Comparison of ENCODE assay signal across 8 mouse cellular contexts in genomic region chr1:172204033-172204813, GRCm38 (mm10). TPM values are rescaled to one million over a fixed set of nuclear protein-coding genes. Genes with fewer than 3 reads are reported as not detected.
DNase-seq lines count a peak whose midpoint lies in the region; ATAC-seq and TF ChIP-seq lines count a peak whose summit lies in the region.

No protein-coding gene starts in this region.

- H3K9me3 ChIP-seq in kidney, postnatal 0 days (replicated peaks; ENCODE audit: low read length): no peaks in the 10 kb centered on the region
- no peaks in the 10 kb centered on the region for H3K9me3 ChIP-seq in embryonic facial prominence, embryonic 11.5 days (replicated peaks; ENCODE audit: control insufficient read depth, low read length)
- H3K9me3 ChIP-seq in hindbrain, embryonic 16.5 days (ENCODE audit: control insufficient read depth, low read length): no peaks in the 10 kb centered on the region
- no peaks in the 10 kb centered on the region for H3K9me3 ChIP-seq in neural tube, embryonic 13.5 days

- peaks cover 53% of the 10 kb centered on the region for H3K4me1 ChIP-seq in kidney, postnatal 0 days (replicated peaks; ENCODE audit: insufficient read depth, low read length)
- H3K4me1 ChIP-seq in embryonic facial prominence, embryonic 11.5 days (ENCODE audit: control insufficient read depth, insufficient read depth, low read length): peaks cover 10% of the 10 kb centered on the region
- peaks cover 68% of the 10 kb centered on the region for H3K4me1 ChIP-seq in hindbrain, embryonic 16.5 days (ENCODE audit: control insufficient read depth, insufficient read depth, low read depth, low read length)
- peaks cover 80% of the 10 kb centered on the region for H3K4me1 ChIP-seq in neural tube, embryonic 13.5 days (replicated peaks)

- H3K36me3 ChIP-seq in kidney, postnatal 0 days (ENCODE audit: insufficient read depth, low read length): peaks cover 11% of the 10 kb centered on the region; the same call in 1 of the 2 replicates
- H3K36me3 ChIP-seq in embryonic facial prominence, embryonic 11.5 days (replicated peaks; ENCODE audit: control insufficient read depth, insufficient read depth, low read depth, low read length): 0 out of 2 replicates have a peak, but pooled peaks cover 1% of the 10 kb centered on the region
- H3K36me3 ChIP-seq in hindbrain, embryonic 16.5 days (ENCODE audit: control insufficient read depth, insufficient read depth, low read length): peaks cover 11% of the 10 kb centered on the region
- peaks cover 13% of the 10 kb centered on the region for H3K36me3 ChIP-seq in neural tube, embryonic 13.5 days

- WGBS in kidney, postnatal 0 days: 19% methylated on average over 9 of the region's 9 CpGs
- WGBS in embryonic facial prominence, embryonic 11.5 days: 18% methylated on average over 9 of the region's 9 CpGs
- WGBS in hindbrain, embryonic 16.5 days: 7% methylated on average over 9 of the region's 9 CpGs
- 12% methylated on average over 9 of the region's 9 CpGs for WGBS in neural tube, embryonic 13.5 days

- H3K4me2 ChIP-seq in kidney, postnatal 0 days (ENCODE audit: low read length): peak overlapping the region; percentile 80
- H3K4me2 ChIP-seq in embryonic facial prominence, embryonic 11.5 days (ENCODE audit: low read depth, low read length): peak overlapping the region; percentile 13
- H3K4me2 ChIP-seq in hindbrain, embryonic 16.5 days (ENCODE audit: low read length): peak overlapping the region; percentile 95
- peak overlapping the region; percentile 87 for H3K4me2 ChIP-seq in neural tube, embryonic 13.5 days

- no peaks in the 10 kb centered on the region for H3K27me3 ChIP-seq in kidney, postnatal 0 days (ENCODE audit: insufficient read depth, low read length)
- no peaks in the 10 kb centered on the region for H3K27me3 ChIP-seq in embryonic facial prominence, embryonic 11.5 days (ENCODE audit: control insufficient read depth, insufficient read depth, low read length)
- H3K27me3 ChIP-seq in hindbrain, embryonic 16.5 days (replicated peaks; ENCODE audit: control insufficient read depth, insufficient read depth, low read length): no peaks in the 10 kb centered on the region
- no peaks in the 10 kb centered on the region for H3K27me3 ChIP-seq in neural tube, embryonic 13.5 days

- H3K9ac ChIP-seq in kidney, postnatal 0 days (ENCODE audit: low read depth, low read length): 0 out of 2 replicates have a peak overlapping the region, but pooled peaks have one; percentile 5
- peak overlapping the region; percentile 38; the same call in 1 of the 2 replicates for H3K9ac ChIP-seq in embryonic facial prominence, embryonic 11.5 days (replicated peaks; ENCODE audit: low read length)
- peak overlapping the region; percentile 92 for H3K9ac ChIP-seq in hindbrain, embryonic 16.5 days (ENCODE audit: low read depth, low read length)
- H3K9ac ChIP-seq in neural tube, embryonic 13.5 days: peak overlapping the region; percentile 97

- TF ChIP-seq CTCF in kidney, postnatal 0 days (IDR thresholded peaks at IDR 0.05; ENCODE audit: low read depth): no peak

- peak; percentile 71 for DNase-seq in kidney, postnatal 0 days (ENCODE audit: low spot score)
- no peak for DNase-seq in kidney, adult 8-10 months
- peak; percentile 54 for DNase-seq in embryonic facial prominence, embryonic 11.5 days (ENCODE audit: low spot score)
- DNase-seq in right cerebral cortex, postnatal 36 days (ENCODE audit: low spot score in 2 of 2): no peak
- no peak for DNase-seq in adrenal gland, postnatal 14 days
- no peak for DNase-seq in B cell, adult 2 months

- H3K27ac ChIP-seq in kidney, postnatal 0 days: peak overlapping the region; percentile 79
- H3K27ac ChIP-seq in embryonic facial prominence, embryonic 11.5 days (replicated peaks; ENCODE audit: low read depth, low read length): peak overlapping the region; percentile 86
- H3K27ac ChIP-seq in hindbrain, embryonic 16.5 days (ENCODE audit: low read depth, low read length): peak overlapping the region; percentile 94
- H3K27ac ChIP-seq in neural tube, embryonic 13.5 days (replicated peaks): peak overlapping the region; percentile 95

- no peak for ATAC-seq in kidney, postnatal 0 days (replicated peaks; ENCODE audit: low FRiP score, low read depth)
- no peak for ATAC-seq in embryonic facial prominence, embryonic 11.5 days (replicated peaks; ENCODE audit: insufficient number of reproducible peaks, low FRiP score, low TSS enrichment, low read depth)
- ATAC-seq in hindbrain, embryonic 16.5 days: no peak
- ATAC-seq in neural tube, embryonic 13.5 days (ENCODE audit: low read depth): no peak

- no peak overlapping the region for H3K4me3 ChIP-seq in kidney, postnatal 0 days (replicated peaks; ENCODE audit: low read depth, low read length)
- H3K4me3 ChIP-seq in embryonic facial prominence, embryonic 11.5 days (ENCODE audit: low read depth, low read length): no peak overlapping the region
- peak overlapping the region; percentile 88 for H3K4me3 ChIP-seq in hindbrain, embryonic 16.5 days (ENCODE audit: low read length)
- H3K4me3 ChIP-seq in neural tube, embryonic 13.5 days: peak overlapping the region; percentile 79

RNA-seq across cellular contexts. Expression of gene Pea15a, which starts 2.4 kb away (rescaled TPM):
- 91.8 and 103 TPM in 2 replicates for polyA plus RNA-seq in kidney, postnatal 0 days (2015; fragmentation: Nextera tagmentation; extraction: Ambion mirVana)
- polyA plus RNA-seq in embryonic facial prominence, embryonic 11.5 days (2014; fragmentation: Nextera tagmentation; extraction: Ambion mirVana): 121 and 123 TPM in 2 replicates
- polyA plus RNA-seq in hindbrain, embryonic 16.5 days (2015; fragmentation: Nextera tagmentation; extraction: Ambion mirVana): 538 and 563 TPM in 2 replicates
- 355 and 388 TPM in 2 replicates for polyA plus RNA-seq in neural tube, embryonic 13.5 days (2015; fragmentation: Nextera tagmentation; extraction: Ambion mirVana)
- total RNA-seq in adrenal gland, postnatal 14 days (2021): 61.5 and 63.2 TPM in 2 replicates

RNA-seq across cellular contexts. Expression of gene Casq1, which starts 15.4 kb away (rescaled TPM):
- polyA plus RNA-seq in kidney, postnatal 0 days (2015; fragmentation: Nextera tagmentation; extraction: Ambion mirVana): 2.4 and 3.1 TPM in 2 replicates
- 1.7 and 2.3 TPM in 2 replicates for polyA plus RNA-seq in embryonic facial prominence, embryonic 11.5 days (2014; fragmentation: Nextera tagmentation; extraction: Ambion mirVana)
- 1.5 and 5.5 TPM in 2 replicates for polyA plus RNA-seq in hindbrain, embryonic 16.5 days (2015; fragmentation: Nextera tagmentation; extraction: Ambion mirVana)
- 2.3 and 2.6 TPM in 2 replicates for polyA plus RNA-seq in neural tube, embryonic 13.5 days (2015; fragmentation: Nextera tagmentation; extraction: Ambion mirVana)
- 0.48 and 1.8 TPM in 2 replicates for total RNA-seq in adrenal gland, postnatal 14 days (2021)

RNA-seq across cellular contexts. Expression of gene Atp1a4, which starts 54.0 kb away (rescaled TPM):
- polyA plus RNA-seq in kidney, postnatal 0 days (2015; fragmentation: Nextera tagmentation; extraction: Ambion mirVana): not detected in 2 replicates
- not detected in 2 replicates for polyA plus RNA-seq in embryonic facial prominence, embryonic 11.5 days (2014; fragmentation: Nextera tagmentation; extraction: Ambion mirVana)
- polyA plus RNA-seq in hindbrain, embryonic 16.5 days (2015; fragmentation: Nextera tagmentation; extraction: Ambion mirVana): 0.06 TPM in 1 of 2 replicates, not detected in the other
- polyA plus RNA-seq in neural tube, embryonic 13.5 days (2015; fragmentation: Nextera tagmentation; extraction: Ambion mirVana): not detected in 2 replicates
- total RNA-seq in adrenal gland, postnatal 14 days (2021): 0.22 and 0.41 TPM in 2 replicates

RNA-seq across cellular contexts. Expression of gene Dcaf8, which starts 56.3 kb away (rescaled TPM):
- polyA plus RNA-seq in kidney, postnatal 0 days (2015; fragmentation: Nextera tagmentation; extraction: Ambion mirVana): 110 and 123 TPM in 2 replicates
- 103 and 109 TPM in 2 replicates for polyA plus RNA-seq in embryonic facial prominence, embryonic 11.5 days (2014; fragmentation: Nextera tagmentation; extraction: Ambion mirVana)
- 86.6 and 91.6 TPM in 2 replicates for polyA plus RNA-seq in hindbrain, embryonic 16.5 days (2015; fragmentation: Nextera tagmentation; extraction: Ambion mirVana)
- 94.0 and 96.6 TPM in 2 replicates for polyA plus RNA-seq in neural tube, embryonic 13.5 days (2015; fragmentation: Nextera tagmentation; extraction: Ambion mirVana)
- 118 and 125 TPM in 2 replicates for total RNA-seq in adrenal gland, postnatal 14 days (2021)

RNA-seq across cellular contexts. Expression of gene Igsf8, which starts 57.2 kb away (rescaled TPM):
- 39.0 and 43.0 TPM in 2 replicates for polyA plus RNA-seq in kidney, postnatal 0 days (2015; fragmentation: Nextera tagmentation; extraction: Ambion mirVana)
- 30.1 and 36.7 TPM in 2 replicates for polyA plus RNA-seq in embryonic facial prominence, embryonic 11.5 days (2014; fragmentation: Nextera tagmentation; extraction: Ambion mirVana)
- polyA plus RNA-seq in hindbrain, embryonic 16.5 days (2015; fragmentation: Nextera tagmentation; extraction: Ambion mirVana): 84.7 and 88.3 TPM in 2 replicates
- 116 and 126 TPM in 2 replicates for polyA plus RNA-seq in neural tube, embryonic 13.5 days (2015; fragmentation: Nextera tagmentation; extraction: Ambion mirVana)
- 23.9 and 26.1 TPM in 2 replicates for total RNA-seq in adrenal gland, postnatal 14 days (2021)

Comparison
In these comparisons a context has a peak if more than half of its experiments do, and no peak if none do; other contexts are left out.
1. DNase-seq: peak in kidney, postnatal 0 days (single experiment) and embryonic facial prominence, embryonic 11.5 days (single experiment); none in kidney, adult 8-10 months (0 of 2), right cerebral cortex, postnatal 36 days (0 of 2), adrenal gland, postnatal 14 days (single experiment) and B cell, adult 2 months (0 of 2).
2. H3K4me2 ChIP-seq: peak in every context shown above with its lines; median percentile 95 in hindbrain, embryonic 16.5 days; 87 in neural tube, embryonic 13.5 days; 80 in kidney, postnatal 0 days; 13 in embryonic facial prominence, embryonic 11.5 days.
3. H3K4me3 ChIP-seq: peak in hindbrain, embryonic 16.5 days (single experiment) and neural tube, embryonic 13.5 days (single experiment); none in kidney, postnatal 0 days (single experiment) and embryonic facial prominence, embryonic 11.5 days (single experiment).
4. H3K9ac ChIP-seq: peak in every context shown above with its lines; median percentile 97 in neural tube, embryonic 13.5 days; 92 in hindbrain, embryonic 16.5 days; 38 in embryonic facial prominence, embryonic 11.5 days; 5 in kidney, postnatal 0 days.
5. Peak in every context shown above with its lines, with median percentiles within 50 percentile points of each other: H3K27ac ChIP-seq.